Mouse (Mus musculus): ENCODE measurements at regions not wholly inside any gene's neighbourhood (a gene's known extent, or its start where the extent isn't known, plus 50 kb on each side); places are given as distances from the start of the nearest gene placed in this dataset.
A peak's percentile ranks its signal among the peaks of the same experiment; 100 is the strongest.

- Histone ChIP-seq H3K27ac (ENCODE audit: low read length) (no peak overlapping the region), H3K9me3 (ENCODE audit: low read length) (no peaks in the 10 kb centered on the region), H3K4me1 (ENCODE audit: insufficient read depth, low read length) (peaks cover 5% of the 10 kb centered on the region), H3K4me3 (ENCODE audit: low read length) (no peak overlapping the region), H3K36me3 (ENCODE audit: insufficient read depth, low read length) (no peaks in the 10 kb centered on the region), H3K4me2 (replicated peaks; ENCODE audit: low read depth, low read length) (no peak overlapping the region), H3K27me3 (ENCODE audit: insufficient read depth, low read length) (no peaks in the 10 kb centered on the region), H3K9ac (replicated peaks; ENCODE audit: low read length) (no peak overlapping the region)
- ATAC-seq (ENCODE audit: low FRiP score, low TSS enrichment), result no peak
- 66% methylated on average over 6 of the region's 6 CpGs for WGBS
These were observed 203.7 kb upstream of the Nlrp1b start for GRCm38 (mm10) chr11:71434241-71434640.

GRCm38 (mm10) chr11:71434886-71435285, 204.4 kb upstream of the Nlrp1b start:
- Histone ChIP-seq H3K27ac (ENCODE audit: low read length) (no peak overlapping the region), H3K9me3 (ENCODE audit: low read length) (no peaks in the 10 kb centered on the region), H3K27me3 (ENCODE audit: insufficient read depth, low read length) (no peaks in the 10 kb centered on the region), H3K36me3 (ENCODE audit: insufficient read depth, low read length) (no peaks in the 10 kb centered on the region), H3K9ac (replicated peaks; ENCODE audit: low read length) (no peak overlapping the region), H3K4me1 (ENCODE audit: insufficient read depth, low read length) (no peaks in the 10 kb centered on the region), H3K4me3 (ENCODE audit: low read length) (no peak overlapping the region), H3K4me2 (replicated peaks; ENCODE audit: low read depth, low read length) (no peak overlapping the region)
- WGBS, result 85% methylated on average over 5 of the region's 5 CpGs
- no peak for ATAC-seq (ENCODE audit: low FRiP score, low TSS enrichment)

- Histone ChIP-seq H3K36me3 (ENCODE audit: insufficient read depth, low read length) (no peaks in the 10 kb centered on the region), H3K4me1 (ENCODE audit: insufficient read depth, low read length) (peaks cover 4% of the 10 kb centered on the region; the same call in 1 of the 2 replicates), H3K9ac (replicated peaks; ENCODE audit: low read length) (no peak overlapping the region), H3K27ac (ENCODE audit: low read length) (no peak overlapping the region), H3K27me3 (ENCODE audit: insufficient read depth, low read length) (no peaks in the 10 kb centered on the region), H3K4me2 (replicated peaks; ENCODE audit: low read depth, low read length) (no peak overlapping the region), H3K9me3 (ENCODE audit: low read length) (no peaks in the 10 kb centered on the region), H3K4me3 (ENCODE audit: low read length) (no peak overlapping the region)
- WGBS, result 74% methylated on average over 8 of the region's 8 CpGs
- ATAC-seq (ENCODE audit: low FRiP score, low TSS enrichment), result no peak
These were observed 205.2 kb upstream of the Nlrp1b start for GRCm38 (mm10) chr11:71435745-71436144.

GRCm38 (mm10) chr11:71436335-71436734, 205.8 kb upstream of the Nlrp1b start:
- Histone ChIP-seq H3K4me3 (ENCODE audit: low read length) (no peak overlapping the region), H3K9ac (replicated peaks; ENCODE audit: low read length) (no peak overlapping the region), H3K27me3 (ENCODE audit: insufficient read depth, low read length) (no peaks in the 10 kb centered on the region), H3K4me2 (replicated peaks; ENCODE audit: low read depth, low read length) (no peak overlapping the region), H3K36me3 (ENCODE audit: insufficient read depth, low read length) (no peaks in the 10 kb centered on the region), H3K27ac (ENCODE audit: low read length) (no peak overlapping the region), H3K4me1 (ENCODE audit: insufficient read depth, low read length) (peaks cover 4% of the 10 kb centered on the region; the same call in 1 of the 2 replicates), H3K9me3 (ENCODE audit: low read length) (no peaks in the 10 kb centered on the region)
- no peak for ATAC-seq (ENCODE audit: low FRiP score, low TSS enrichment)
- WGBS, result 83% methylated on average over 1 of the region's 1 CpGs

GRCm38 (mm10) chr11:71436801-71437200, 206.3 kb upstream of the Nlrp1b start:
- Histone ChIP-seq H3K9ac (replicated peaks; ENCODE audit: low read length) (no peak overlapping the region), H3K4me2 (replicated peaks; ENCODE audit: low read depth, low read length) (no peak overlapping the region), H3K4me1 (ENCODE audit: insufficient read depth, low read length) (peaks cover 4% of the 10 kb centered on the region; the same call in 1 of the 2 replicates), H3K36me3 (ENCODE audit: insufficient read depth, low read length) (no peaks in the 10 kb centered on the region), H3K4me3 (ENCODE audit: low read length) (no peak overlapping the region), H3K27ac (ENCODE audit: low read length) (no peak overlapping the region), H3K9me3 (ENCODE audit: low read length) (no peaks in the 10 kb centered on the region), H3K27me3 (ENCODE audit: insufficient read depth, low read length) (no peaks in the 10 kb centered on the region)
- no peak for ATAC-seq (ENCODE audit: low FRiP score, low TSS enrichment)
- WGBS, result 43% methylated on average over 2 of the region's 2 CpGs

- H3K4me3 ChIP-seq (ENCODE audit: low read length), result peak overlapping the region; percentile 12; the same call in 1 of the 2 replicates
- ATAC-seq (ENCODE audit: low FRiP score, low TSS enrichment), result peak; percentile 35; the same call in 1 of the 2 replicates
- H3K36me3 ChIP-seq (ENCODE audit: insufficient read depth, low read length), result no peaks in the 10 kb centered on the region
- 2% methylated on average over 17 of the region's 17 CpGs for WGBS
- H3K27me3 ChIP-seq (ENCODE audit: insufficient read depth, low read length), result no peaks in the 10 kb centered on the region
- no peak overlapping the region for H3K9ac ChIP-seq (replicated peaks; ENCODE audit: low read length)
- H3K4me2 ChIP-seq (replicated peaks; ENCODE audit: low read depth, low read length), result peak overlapping the region; percentile 35
- H3K4me1 ChIP-seq (ENCODE audit: insufficient read depth, low read length), result peaks cover 4% of the 10 kb centered on the region; the same call in 1 of the 2 replicates
- no peaks in the 10 kb centered on the region for H3K9me3 ChIP-seq (ENCODE audit: low read length)
- no peak overlapping the region for H3K27ac ChIP-seq (ENCODE audit: low read length)
These were observed 209.3 kb upstream of the Nlrp1b start for GRCm38 (mm10) chr11:71439871-71440270.

- Histone ChIP-seq H3K4me3 (ENCODE audit: low read length) (no peak overlapping the region), H3K4me1 (ENCODE audit: insufficient read depth, low read length) (peaks cover 4% of the 10 kb centered on the region; the same call in 1 of the 2 replicates)
These were observed 209.9 kb upstream of the Nlrp1b start for GRCm38 (mm10) chr11:71440392-71440791.

GRCm38 (mm10) chr11:71444056-71444455, 213.5 kb upstream of the Nlrp1b start:
- H3K9me3 ChIP-seq (ENCODE audit: low read length), result no peaks in the 10 kb centered on the region
- H3K27me3 ChIP-seq (ENCODE audit: insufficient read depth, low read length), result no peaks in the 10 kb centered on the region
- no peak overlapping the region for H3K27ac ChIP-seq (ENCODE audit: low read length)
- ATAC-seq (ENCODE audit: low FRiP score, low TSS enrichment), result no peak
- H3K4me1 ChIP-seq (ENCODE audit: insufficient read depth, low read length), result peaks cover 10% of the 10 kb centered on the region; the same call in 1 of the 2 replicates
- no peaks in the 10 kb centered on the region for H3K36me3 ChIP-seq (ENCODE audit: insufficient read depth, low read length)
- 56% methylated on average over 6 of the region's 6 CpGs for WGBS
- no peak overlapping the region for H3K4me3 ChIP-seq (ENCODE audit: low read length)
- no peak overlapping the region for H3K9ac ChIP-seq (replicated peaks; ENCODE audit: low read length)
- no peak overlapping the region for H3K4me2 ChIP-seq (replicated peaks; ENCODE audit: low read depth, low read length)

More at GRCm38 (mm10) chr11:71440392-71440791, 209.9 kb upstream of the Nlrp1b start:
- ATAC-seq (ENCODE audit: low FRiP score, low TSS enrichment), result no peak
- Histone ChIP-seq H3K9ac (replicated peaks; ENCODE audit: low read length) (no peak overlapping the region), H3K9me3 (ENCODE audit: low read length) (no peaks in the 10 kb centered on the region), H3K27ac (ENCODE audit: low read length) (no peak overlapping the region), H3K4me2 (replicated peaks; ENCODE audit: low read depth, low read length) (peak overlapping the region; percentile 35), H3K36me3 (ENCODE audit: insufficient read depth, low read length) (no peaks in the 10 kb centered on the region), H3K27me3 (ENCODE audit: insufficient read depth, low read length) (no peaks in the 10 kb centered on the region)
- WGBS, result 58% methylated on average over 10 of the region's 10 CpGs

- 56% methylated on average over 5 of the region's 5 CpGs for WGBS
- Histone ChIP-seq H3K27me3 (ENCODE audit: insufficient read depth, low read length) (no peaks in the 10 kb centered on the region), H3K4me2 (replicated peaks; ENCODE audit: low read depth, low read length) (no peak overlapping the region), H3K9me3 (ENCODE audit: low read length) (no peaks in the 10 kb centered on the region), H3K36me3 (ENCODE audit: insufficient read depth, low read length) (no peaks in the 10 kb centered on the region), H3K9ac (replicated peaks; ENCODE audit: low read length) (no peak overlapping the region), H3K27ac (ENCODE audit: low read length) (no peak overlapping the region), H3K4me1 (ENCODE audit: insufficient read depth, low read length) (0 out of 2 replicates have a peak, but pooled peaks cover 6% of the 10 kb centered on the region), H3K4me3 (ENCODE audit: low read length) (no peak overlapping the region)
- no peak for ATAC-seq (ENCODE audit: low FRiP score, low TSS enrichment)
These were observed 216.1 kb upstream of the Nlrp1b start for GRCm38 (mm10) chr11:71446641-71447040.

GRCm38 (mm10) chr11:71447841-71448745, 217.6 kb upstream of the Nlrp1b start:
- H3K4me2 ChIP-seq (replicated peaks; ENCODE audit: low read depth, low read length), result no peak overlapping the region
- WGBS, result 62% methylated on average over 10 of the region's 10 CpGs
- H3K9me3 ChIP-seq (ENCODE audit: low read length), result no peaks in the 10 kb centered on the region
- H3K36me3 ChIP-seq (ENCODE audit: insufficient read depth, low read length), result no peaks in the 10 kb centered on the region
- no peaks in the 10 kb centered on the region for H3K27me3 ChIP-seq (ENCODE audit: insufficient read depth, low read length)
- H3K27ac ChIP-seq (ENCODE audit: low read length), result no peak overlapping the region
- H3K9ac ChIP-seq (replicated peaks; ENCODE audit: low read length), result no peak overlapping the region
- H3K4me3 ChIP-seq (ENCODE audit: low read length), result no peak overlapping the region
- ATAC-seq (ENCODE audit: low FRiP score, low TSS enrichment), result no peak
- H3K4me1 ChIP-seq (ENCODE audit: insufficient read depth, low read length), result 0 out of 2 replicates have a peak, but pooled peaks cover 6% of the 10 kb centered on the region

Measured in kidney, embryonic 16.5 days (tissue).